Mouse (Mus musculus) MEL (cell line): ENCODE results near the gene Cep63.

Experiments used
- CHD2 ChIP-seq: IDR thresholded peaks from 2 replicates; pipeline ENCODE4 v1.6.1; 2011; ENCODE audit warnings: low read length, improper control_type of control experiment
- CTCF ChIP-seq, 3 experiments: IDR thresholded peaks in 2 of 3; conservative IDR thresholded peaks in 1 of 3; 2 replicates each; pipeline ENCODE4 v1.5.1; 2011 to 2012; ENCODE audit warnings: low read length in 3 of 3, low read depth in 2 of 3, mild to moderate bottlenecking in 2 of 3, improper control_type of control experiment in 1 of 3, inconsistent platforms in 1 of 3, mixed read lengths in 1 of 3, moderate library complexity in 1 of 3; ENCODE audit not compliant: control insufficient read depth in 1 of 3, insufficient read depth in 1 of 3, poor library complexity in 1 of 3, severe bottlenecking in 1 of 3
- E2F4 ChIP-seq: IDR thresholded peaks from 2 replicates; pipeline ENCODE4 v1.6.1; 2011; ENCODE audit warnings: low read depth, low read length, improper control_type of control experiment, borderline replicate concordance
- EP300 ChIP-seq, 2 experiments: IDR thresholded peaks; 2 replicates each; pipeline ENCODE4 v1.6.1; 2011; ENCODE audit warnings: improper control_type of control experiment in 2 of 2, low read length in 2 of 2, low read depth in 1 of 2, mild to moderate bottlenecking in 1 of 2
- GATA1 ChIP-seq: IDR thresholded peaks from 2 replicates; pipeline ENCODE4 v1.6.1; 2011; ENCODE audit warnings: low read depth, low read length, improper control_type of control experiment
- HCFC1 ChIP-seq: IDR thresholded peaks from 2 replicates; pipeline ENCODE4 v1.6.1; 2012; ENCODE audit warnings: low read depth, mild to moderate bottlenecking, inconsistent platforms, low read length, improper control_type of control experiment, moderate library complexity
- MAX ChIP-seq: IDR thresholded peaks from 2 replicates; pipeline ENCODE4 v1.6.1; 2011; ENCODE audit warnings: low read length, improper control_type of control experiment
- MXI1 ChIP-seq: IDR thresholded peaks from 2 replicates; pipeline ENCODE4 v1.6.1; 2011; ENCODE audit warnings: mild to moderate bottlenecking, low read depth, low read length, improper control_type of control experiment
- NRF1 ChIP-seq: IDR thresholded peaks from 2 replicates; pipeline ENCODE4 v1.6.1; 2014; ENCODE audit warnings: low read depth, mild to moderate bottlenecking, inconsistent platforms, low read length, improper control_type of control experiment, moderate library complexity; ENCODE audit not compliant: poor library complexity, insufficient read depth, severe bottlenecking
- POLR2A ChIP-seq, 2 experiments: IDR thresholded peaks; 2 replicates each; pipeline ENCODE4 v1.6.1; 2011 to 2012; ENCODE audit warnings: low read length in 2 of 2, mild to moderate bottlenecking in 2 of 2, control low read depth in 1 of 2, improper control_type of control experiment in 1 of 2, low read depth in 1 of 2, moderate library complexity in 1 of 2; ENCODE audit not compliant: control insufficient read depth in 1 of 2, insufficient read depth in 1 of 2, poor library complexity in 1 of 2
- POLR2AphosphoS5 ChIP-seq: IDR thresholded peaks from 2 replicates; pipeline ENCODE4 v1.6.1; 2012; ENCODE audit warnings: low read depth, borderline replicate concordance, mild to moderate bottlenecking, inconsistent platforms, low read length, moderate library complexity, mixed read lengths
- SMC3 ChIP-seq: IDR thresholded peaks from 2 replicates; pipeline ENCODE4 v1.6.1; 2011; ENCODE audit warnings: low read depth, low read length, improper control_type of control experiment
- ZMIZ1 ChIP-seq: IDR thresholded peaks from 2 replicates; pipeline ENCODE4 v1.6.1; 2012; ENCODE audit warnings: low read depth, mild to moderate bottlenecking, inconsistent platforms, low read length, improper control_type of control experiment, moderate library complexity

- TF ChIP-seq CTCF (IDR thresholded peaks at IDR 0.05 in 2 of 3, conservative IDR thresholded peaks at IDR 0.05 in 1 of 3; ENCODE audit: control insufficient read depth in 1 of 3, insufficient read depth in 1 of 3, low read depth in 2 of 3, low read length in 3 of 3, poor library complexity in 1 of 3, severe bottlenecking in 1 of 3): no peak
- TF ChIP-seq POLR2A (IDR thresholded peaks at IDR 0.05; ENCODE audit: control insufficient read depth in 1 of 2, insufficient read depth in 1 of 2, low read depth in 1 of 2, low read length in 2 of 2, poor library complexity in 1 of 2): no peak
- no peak for TF ChIP-seq CHD2
- no peak for TF ChIP-seq EP300 (IDR thresholded peaks at IDR 0.05; ENCODE audit: low read depth in 1 of 2, low read length in 2 of 2)
- TF ChIP-seq MXI1: no peak
- TF ChIP-seq GATA1: no peak
- no peak for TF ChIP-seq E2F4
- TF ChIP-seq ZMIZ1: no peak
- no peak for TF ChIP-seq POLR2AphosphoS5
- TF ChIP-seq NRF1: no peak
- TF ChIP-seq HCFC1: no peak
- no peak for TF ChIP-seq SMC3
- TF ChIP-seq MAX: no peak
Measured at GRCm38 (mm10) chr9:102627442-102627841, 1.1 kb upstream of the Cep63 start.
